Mouse (Mus musculus) erythroblast, embryonic 14.5 days (primary cell): Measurements from ENCODE around the gene Fasl.

Source experiments
- GATA1 ChIP-seq: IDR thresholded peaks from 2 replicates; pipeline ENCODE4 v1.6.1; 2012; ENCODE audit warnings: low read length, inconsistent platforms, mixed read lengths
- TAL1 ChIP-seq: IDR thresholded peaks from 3 replicates; pipeline ENCODE4 v1.6.1; 2012; ENCODE audit warnings: low read length, inconsistent platforms, mixed read lengths

- TF ChIP-seq GATA1 (no peak), TAL1 (no peak)
These were observed 44.1 kb downstream of the Fasl start for GRCm38 (mm10) chr1:161744209-161744608.
